Mouse (Mus musculus) heart, postnatal 0 days (tissue): ENCODE data around the gene Gm5767.

Experiments used
- CTCF ChIP-seq: IDR thresholded peaks from 2 replicates; pipeline ENCODE4 v1.5.1; 2016; ENCODE audit warnings: antibody characterized with exemption, control low read depth, low read depth
- EP300 ChIP-seq: IDR thresholded peaks from 2 replicates; pipeline ENCODE4 v1.6.1; 2016; ENCODE audit warnings: antibody characterized with exemption, low read depth

DNA sequence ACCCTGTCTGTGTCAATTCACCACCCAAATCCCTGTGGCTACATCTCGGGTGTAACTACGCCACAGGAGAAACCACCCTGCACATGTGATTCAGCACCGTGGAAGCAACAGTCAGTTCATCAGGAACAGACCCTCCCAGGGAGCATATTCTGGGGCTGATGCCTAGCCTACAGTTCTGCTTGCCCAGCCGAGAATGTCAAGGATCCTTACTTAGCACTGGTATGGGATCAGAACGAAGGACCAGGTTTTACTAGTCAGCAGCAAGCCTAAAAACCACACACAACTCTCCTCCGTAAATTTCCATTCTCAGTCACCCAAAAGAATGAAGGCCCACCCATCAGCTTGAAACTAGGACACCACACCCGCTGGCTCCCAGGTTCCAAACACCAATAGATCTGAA lies 51.1 kb downstream of the Gm5767 start:
- TF ChIP-seq CTCF (no peak), EP300 (no peak)
